Mouse (Mus musculus) urinary bladder, postnatal 25 days (tissue): Measurements from ENCODE around the gene Stat3.

Source experiments
- DNase-seq: peaks from one replicate; pipeline ENCODE4 v3.0.0; 2022; ENCODE audit warnings: low spot score

Stat3 gene

GRCm38 (mm10) chr11:100920887-100921624 lies 18.3 kb downstream of the Stat3 start:
- no peak for DNase-seq

- DNase-seq: no peak
Observed at GRCm38 (mm10) chr11:100918007-100918406, 21.3 kb downstream of the Stat3 start.

GRCm38 (mm10) chr11:100916432-100916971 lies 22.8 kb downstream of the Stat3 start:
- DNase-seq: no peak

- no peak for DNase-seq
Observed at GRCm38 (mm10) chr11:100915063-100915462, 24.3 kb downstream of the Stat3 start.

- DNase-seq: no peak
Observed at GRCm38 (mm10) chr11:100914415-100914814, 24.9 kb downstream of the Stat3 start.

GRCm38 (mm10) chr11:100912401-100913155 lies 26.8 kb downstream of the Stat3 start:
- no peak for DNase-seq

GRCm38 (mm10) chr11:100908567-100908966 lies 30.8 kb downstream of the Stat3 start:
- no peak for DNase-seq

GRCm38 (mm10) chr11:100908112-100908511 lies 31.2 kb downstream of the Stat3 start:
- DNase-seq: no peak

- no peak for DNase-seq
Observed at GRCm38 (mm10) chr11:100906885-100907284, 32.5 kb downstream of the Stat3 start.

- no peak for DNase-seq
Observed at GRCm38 (mm10) chr11:100905929-100906328, 33.4 kb downstream of the Stat3 start.

- no peak for DNase-seq
Observed at GRCm38 (mm10) chr11:100904580-100905351, 34.6 kb downstream of the Stat3 start.

GRCm38 (mm10) chr11:100898441-100899199 lies 40.7 kb downstream of the Stat3 start:
- no peak for DNase-seq

- DNase-seq: no peak
Observed at GRCm38 (mm10) chr11:100897294-100898231, 41.8 kb downstream of the Stat3 start.

GRCm38 (mm10) chr11:100896078-100896477 lies 43.3 kb downstream of the Stat3 start:
- no peak for DNase-seq

- no peak for DNase-seq
Observed at GRCm38 (mm10) chr11:100894146-100894918, 45.0 kb downstream of the Stat3 start.

- peak; percentile 83 for DNase-seq
Observed at GRCm38 (mm10) chr11:100893482-100893881, 45.9 kb downstream of the Stat3 start.

- no peak for DNase-seq
Observed at GRCm38 (mm10) chr11:100892435-100892834, 46.9 kb downstream of the Stat3 start.

- no peak for DNase-seq
Observed at GRCm38 (mm10) chr11:100891256-100892123, 47.9 kb downstream of the Stat3 start.

GRCm38 (mm10) chr11:100890481-100890880 lies 48.9 kb downstream of the Stat3 start:
- no peak for DNase-seq
